9 mouse cellular contexts compared by ENCODE assay signal in the genomic region with DNA sequence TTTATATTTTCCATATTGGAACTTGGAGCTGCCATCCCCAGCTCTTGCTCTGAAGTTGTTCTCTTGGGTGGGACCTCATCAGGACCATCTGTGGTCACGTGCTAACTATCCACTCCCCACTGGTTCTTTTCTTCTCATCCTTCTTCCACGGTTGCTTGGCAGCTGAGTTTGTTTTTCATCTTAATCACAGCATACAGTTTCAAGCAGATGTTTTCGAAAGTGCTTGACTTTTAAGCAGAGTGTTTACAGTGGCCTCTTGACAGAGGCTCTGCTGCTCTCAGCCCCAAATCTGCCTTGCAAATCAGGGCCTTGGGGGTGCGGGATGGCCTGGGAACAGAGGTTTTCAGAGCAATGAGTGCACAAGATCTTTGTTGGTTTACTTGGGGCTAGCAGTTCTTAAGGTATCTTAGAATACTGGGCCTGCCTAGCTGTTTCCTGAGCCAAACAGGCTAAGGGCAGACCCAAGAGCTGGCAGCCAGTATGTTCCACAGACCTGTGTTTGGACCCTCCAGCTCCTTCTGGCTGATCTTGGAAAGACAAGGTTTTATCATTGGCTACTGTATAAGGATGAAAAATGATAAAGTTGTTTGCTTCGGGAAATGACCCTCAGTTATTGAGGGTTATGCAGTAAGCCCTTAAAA.
DNase-seq lines count a peak whose midpoint lies in the region; ATAC-seq and TF ChIP-seq lines count a peak whose summit lies in the region.
"Had no signal": no experiment of that assay in that cellular context is flagged by ENCODE, and none has a peak within 500 bp of the region (broad histone marks: within the 10 kb centered on the region; RNA-seq: fewer than 3 reads in every experiment).

No protein-coding gene starts in this region.

- no peak for TF ChIP-seq CTCF in layer of hippocampus, adult 2 months (conservative IDR thresholded peaks at IDR 0.05)

- no peak overlapping the region for H3K9ac ChIP-seq in embryonic facial prominence, embryonic 15.5 days

- intact Hi-C loops in heart, postnatal 10 days (cut with DNase I): no loop called here

- DNase-seq in layer of hippocampus, adult 2 months (ENCODE audit: low spot score in 2 of 2): no peak
- DNase-seq in layer of hippocampus, adult 9-11 months: no peak
- peak; percentile 41 to 43 for DNase-seq in heart, postnatal 10 days
- DNase-seq in skeletal muscle tissue, adult 2 months (ENCODE audit: low read depth, low spot score): peak; percentile 13
- no peak for DNase-seq in right cerebral cortex, adult 18-20 months
- no peak for DNase-seq in urinary bladder, postnatal 25 days (ENCODE audit: low spot score)
- no peak for DNase-seq in testis, postnatal 10 days (ENCODE audit: low spot score)

- peak overlapping the region; percentile 51; the same call in 1 of the 2 replicates for H3K27ac ChIP-seq in layer of hippocampus, adult 2 months
- peak overlapping the region; percentile 69 for H3K27ac ChIP-seq in embryonic facial prominence, embryonic 15.5 days (replicated peaks)

- ATAC-seq in embryonic facial prominence, embryonic 15.5 days (ENCODE audit: insufficient number of reproducible peaks, low FRiP score, low TSS enrichment, low read depth): peak; percentile 79

- 23% methylated on average over 5 of the region's 5 CpGs for WGBS in embryonic facial prominence, embryonic 15.5 days

- H3K4me1 ChIP-seq in embryonic facial prominence, embryonic 15.5 days: peaks cover 28% of the 10 kb centered on the region

- no peaks in the 10 kb centered on the region for H3K9me3 ChIP-seq in embryonic facial prominence, embryonic 15.5 days (replicated peaks)

- H3K4me2 ChIP-seq in embryonic facial prominence, embryonic 15.5 days (replicated peaks): no peak overlapping the region

- H3K27me3 ChIP-seq in embryonic facial prominence, embryonic 15.5 days: no peaks in the 10 kb centered on the region

- H3K4me3 ChIP-seq in layer of hippocampus, adult 2 months: no peak overlapping the region
- H3K4me3 ChIP-seq in embryonic facial prominence, embryonic 15.5 days (replicated peaks): no peak overlapping the region

- no peaks in the 10 kb centered on the region for H3K36me3 ChIP-seq in embryonic facial prominence, embryonic 15.5 days
- H3K36me3 ChIP-seq: G1E had no signal

Comparison
In these comparisons a context has a peak if more than half of its experiments do, and no peak if none do; other contexts are left out.
1. DNase-seq: peak in heart, postnatal 10 days (2 of 2) and skeletal muscle tissue, adult 2 months (single experiment); none in layer of hippocampus, adult 2 months (0 of 2), layer of hippocampus, adult 9-11 months (single experiment), right cerebral cortex, adult 18-20 months (single experiment), urinary bladder, postnatal 25 days (single experiment) and testis, postnatal 10 days (single experiment).